Mouse (Mus musculus): ENCODE measurements around the gene Hnf1a.

Hnf1a gene

GRCm38 (mm10) chr5:114970824-114971227 is at the start of gene Hnf1a:
Gene Hnf1a, minus strand, starts transcription at chr5:114971094.
- no peak for DNase-seq

GRCm38 (mm10) chr5:115018813-115019212 is 47.9 kb upstream of the Hnf1a start:
- no peak for DNase-seq

GRCm38 (mm10) chr5:115018270-115018669 is 47.4 kb upstream of the Hnf1a start:
- peak; percentile 24 for DNase-seq

- no peak for DNase-seq
These were observed 44.2 kb upstream of the Hnf1a start for GRCm38 (mm10) chr5:115015121-115015520.

GRCm38 (mm10) chr5:115014570-115014969 is 43.7 kb upstream of the Hnf1a start:
- DNase-seq = no peak

- DNase-seq = no peak
These were observed 42.5 kb upstream of the Hnf1a start for GRCm38 (mm10) chr5:115013436-115013835.

GRCm38 (mm10) chr5:115011519-115012261 is 40.8 kb upstream of the Hnf1a start:
- DNase-seq = peak; percentile 52

- no peak for DNase-seq
These were observed 40.3 kb upstream of the Hnf1a start for GRCm38 (mm10) chr5:115011217-115011518.

- DNase-seq = peak; percentile 96
These were observed 39.8 kb upstream of the Hnf1a start, which contains the start of gene Sppl3 for GRCm38 (mm10) chr5:115010577-115011216. Gene Sppl3, plus strand, starts transcription at chr5:115011137.

- DNase-seq = no peak
These were observed 39.1 kb upstream of the Hnf1a start for GRCm38 (mm10) chr5:115009961-115010360.

- no peak for DNase-seq
These were observed 38.2 kb upstream of the Hnf1a start for GRCm38 (mm10) chr5:115009143-115009542.

GRCm38 (mm10) chr5:115008307-115008706 is 37.4 kb upstream of the Hnf1a start:
- DNase-seq = no peak

GRCm38 (mm10) chr5:115007768-115008167 is 36.9 kb upstream of the Hnf1a start:
- DNase-seq = peak; percentile 32

- DNase-seq = no peak
These were observed 32.5 kb upstream of the Hnf1a start for GRCm38 (mm10) chr5:115003224-115003873.

GRCm38 (mm10) chr5:115002781-115003180 is 31.9 kb upstream of the Hnf1a start:
- no peak for DNase-seq

GRCm38 (mm10) chr5:115001464-115001863 is 30.6 kb upstream of the Hnf1a start:
- no peak for DNase-seq

GRCm38 (mm10) chr5:115000503-115000902 is 29.6 kb upstream of the Hnf1a start:
- no peak for DNase-seq

GRCm38 (mm10) chr5:114997327-114997726 is 26.4 kb upstream of the Hnf1a start:
- peak; percentile 40 for DNase-seq

- no peak for DNase-seq
These were observed 25.6 kb upstream of the Hnf1a start for GRCm38 (mm10) chr5:114996447-114996846.

GRCm38 (mm10) chr5:114985074-114985473 is 14.2 kb upstream of the Hnf1a start:
- no peak for DNase-seq

GRCm38 (mm10) chr5:114982001-114982400 is 11.1 kb upstream of the Hnf1a start:
- DNase-seq = no peak

- peak; percentile 34 for DNase-seq
These were observed 9.3 kb upstream of the Hnf1a start for GRCm38 (mm10) chr5:114980122-114980748.
